Mouse (Mus musculus) kidney, embryonic 16.5 days (tissue): ENCODE measurements around the gene BC016579. TPM values are rescaled to one million over a fixed set of nuclear protein-coding genes. Genes with fewer than 3 reads are reported as not detected.
A peak's percentile ranks its signal among the peaks of the same experiment; 100 is the strongest.

Source experiments
- ATAC-seq: fragments of 200-750 bp; cut with Nextera tagmentation; 2 replicates; pipeline ENCODE4 v1.8.0; 2017; ENCODE audit warnings: moderate TSS enrichment; ENCODE audit not compliant: low FRiP score, low TSS enrichment
- H3K27ac ChIP-seq: fragments of 300-500 bp; sonication (generic); 2 replicates; pipeline ENCODE4 v1.5.1; 2014; ENCODE audit warnings: low read length
- H3K27me3 ChIP-seq: fragments of 300-500 bp; sonication (generic); 2 replicates; pipeline ENCODE4 v1.6.1; 2014; ENCODE audit warnings: low read length, control low read depth, mixed read lengths; ENCODE audit not compliant: insufficient read depth
- H3K36me3 ChIP-seq: fragments of 300-500 bp; sonication (generic); 2 replicates; pipeline ENCODE4 v1.6.1; 2014; ENCODE audit warnings: low read length, control low read depth, mixed read lengths; ENCODE audit not compliant: insufficient read depth
- H3K4me1 ChIP-seq: fragments of 300-500 bp; sonication (generic); 2 replicates; pipeline ENCODE4 v1.6.1; 2014; ENCODE audit warnings: low read length, control low read depth, mixed read lengths; ENCODE audit not compliant: insufficient read depth
- H3K4me2 ChIP-seq: fragments of 300-500 bp; sonication (generic); replicated peaks from 2 replicates; pipeline ENCODE4 v1.6.1; 2014; ENCODE audit warnings: low read depth, low read length
- H3K4me3 ChIP-seq: fragments of 300-500 bp; sonication (generic); 2 replicates; pipeline ENCODE4 v1.5.1; 2014; ENCODE audit warnings: mild to moderate bottlenecking, low read length
- H3K9ac ChIP-seq: fragments of 300-500 bp; sonication (generic); replicated peaks from 2 replicates; pipeline ENCODE4 v1.6.1; 2014; ENCODE audit warnings: low read length
- H3K9me3 ChIP-seq: fragments of 300-500 bp; sonication (generic); 2 replicates; pipeline ENCODE4 v1.6.1; 2016; ENCODE audit warnings: low read length, control low read depth
- WGBS: fragments of 180-500 bp; shearing (Covaris S2); extraction: QIAGEN DNeasy Blood & Tissue Kit; methylation state at CpG from one replicate; pipeline ENCODE4 v1.1.7; 2014; 5-methylcytosine and 5-hydroxymethylcytosine counted together
- polyA plus RNA-seq: library from polyadenylated mRNA; unstranded; fragments of >200 nt; fragmentation: Nextera tagmentation; extraction: Ambion mirVana; gene quantifications from 2 replicates; pipeline ENCODE4 v1.2.1, GENCODE M21; 2015

Gene BC016579
- polyA plus RNA-seq, result 0.21 and 0.27 TPM in 2 replicates

GRCm38 (mm10) chr16:45653934-45654332 is at the start of gene BC016579:
Gene BC016579 (minus strand): TSS chr16:45654068.
- no peaks in the 10 kb centered on the region for H3K36me3 ChIP-seq
- 4% methylated on average over 20 of the region's 20 CpGs for WGBS
- peak within 1 kb of the TSS; percentile 62 for H3K4me2 ChIP-seq
- H3K27me3 ChIP-seq, result peaks cover 6% of the 10 kb centered on the region
- H3K9me3 ChIP-seq, result no peaks in the 10 kb centered on the region
- H3K4me3 ChIP-seq, result peak within 1 kb of the TSS; percentile 38
- peak; percentile 88 for ATAC-seq
- H3K9ac ChIP-seq, result peak within 1 kb of the TSS; percentile 52
- H3K27ac ChIP-seq, result no peak within 1 kb of the TSS
- peaks cover 8% of the 10 kb centered on the region; the same call in 1 of the 2 replicates for H3K4me1 ChIP-seq

- Histone ChIP-seq H3K36me3 (no peaks in the 10 kb centered on the region), H3K4me1 (no peaks in the 10 kb centered on the region), H3K9me3 (no peaks in the 10 kb centered on the region), H3K9ac (no peak overlapping the region), H3K27me3 (no peaks in the 10 kb centered on the region), H3K4me3 (no peak overlapping the region), H3K27ac (no peak overlapping the region), H3K4me2 (no peak overlapping the region)
- no peak for ATAC-seq
- WGBS, result 68% methylated on average over 5 of the region's 5 CpGs
Observed at GRCm38 (mm10) chr16:45699301-45699700, 45.4 kb upstream of the BC016579 start.

GRCm38 (mm10) chr16:45697996-45698395 is 44.1 kb upstream of the BC016579 start:
- no peaks in the 10 kb centered on the region for H3K36me3 ChIP-seq
- no peak overlapping the region for H3K4me2 ChIP-seq
- no peak overlapping the region for H3K27ac ChIP-seq
- no peak overlapping the region for H3K4me3 ChIP-seq
- no peaks in the 10 kb centered on the region for H3K9me3 ChIP-seq
- H3K27me3 ChIP-seq, result no peaks in the 10 kb centered on the region
- H3K9ac ChIP-seq, result no peak overlapping the region
- H3K4me1 ChIP-seq, result no peaks in the 10 kb centered on the region
- ATAC-seq, result no peak
- WGBS, result 80% methylated on average over 6 of the region's 6 CpGs

- Histone ChIP-seq H3K4me3 (no peak overlapping the region), H3K9ac (no peak overlapping the region), H3K27me3 (no peaks in the 10 kb centered on the region), H3K4me1 (no peaks in the 10 kb centered on the region), H3K27ac (no peak overlapping the region), H3K4me2 (no peak overlapping the region), H3K36me3 (no peaks in the 10 kb centered on the region), H3K9me3 (no peaks in the 10 kb centered on the region)
- 0 out of 2 replicates have a peak, but pooled peaks have one; percentile 23 for ATAC-seq
- 73% methylated on average over 9 of the region's 9 CpGs for WGBS
Observed at GRCm38 (mm10) chr16:45695445-45696160, 41.7 kb upstream of the BC016579 start.

- Histone ChIP-seq H3K9me3 (no peaks in the 10 kb centered on the region), H3K27ac (no peak within 1 kb of the TSS), H3K4me2 (no peak within 1 kb of the TSS), H3K4me3 (no peak within 1 kb of the TSS), H3K9ac (no peak within 1 kb of the TSS), H3K36me3 (no peaks in the 10 kb centered on the region), H3K4me1 (0 out of 2 replicates have a peak, but pooled peaks cover 5% of the 10 kb centered on the region), H3K27me3 (no peaks in the 10 kb centered on the region)
- no peak for ATAC-seq
- WGBS, result 53% methylated on average over 10 of the region's 10 CpGs
Observed at GRCm38 (mm10) chr16:45693558-45693957, 39.7 kb upstream of the BC016579 start, which contains the start of gene Tmprss7. Gene Tmprss7 (minus strand): TSS chr16:45693658.

GRCm38 (mm10) chr16:45692851-45693250 is 39.0 kb upstream of the BC016579 start:
- no peaks in the 10 kb centered on the region for H3K9me3 ChIP-seq
- H3K36me3 ChIP-seq, result no peaks in the 10 kb centered on the region
- no peak for ATAC-seq
- no peaks in the 10 kb centered on the region for H3K27me3 ChIP-seq
- H3K4me1 ChIP-seq, result 0 out of 2 replicates have a peak, but pooled peaks cover 5% of the 10 kb centered on the region
- H3K4me2 ChIP-seq, result no peak overlapping the region
- H3K9ac ChIP-seq, result no peak overlapping the region
- H3K4me3 ChIP-seq, result no peak overlapping the region
- 77% methylated on average over 3 of the region's 3 CpGs for WGBS
- H3K27ac ChIP-seq, result no peak overlapping the region

GRCm38 (mm10) chr16:45690178-45690577 is 36.3 kb upstream of the BC016579 start:
- Histone ChIP-seq H3K4me2 (no peak overlapping the region), H3K36me3 (no peaks in the 10 kb centered on the region), H3K4me1 (0 out of 2 replicates have a peak, but pooled peaks cover 5% of the 10 kb centered on the region), H3K9me3 (no peaks in the 10 kb centered on the region), H3K27ac (no peak overlapping the region), H3K27me3 (no peaks in the 10 kb centered on the region), H3K4me3 (no peak overlapping the region), H3K9ac (no peak overlapping the region)
- no peak for ATAC-seq
- WGBS, result 22% methylated on average over 4 of the region's 4 CpGs

GRCm38 (mm10) chr16:45686833-45687232 is 33.0 kb upstream of the BC016579 start:
- ATAC-seq, result no peak
- no peak overlapping the region for H3K9ac ChIP-seq
- H3K4me3 ChIP-seq, result no peak overlapping the region
- H3K9me3 ChIP-seq, result no peaks in the 10 kb centered on the region
- H3K36me3 ChIP-seq, result no peaks in the 10 kb centered on the region
- no peak overlapping the region for H3K27ac ChIP-seq
- 82% methylated on average over 3 of the region's 3 CpGs for WGBS
- 0 out of 2 replicates have a peak, but pooled peaks cover 5% of the 10 kb centered on the region for H3K4me1 ChIP-seq
- H3K4me2 ChIP-seq, result no peak overlapping the region
- no peaks in the 10 kb centered on the region for H3K27me3 ChIP-seq

- 64% methylated on average over 3 of the region's 3 CpGs for WGBS
- Histone ChIP-seq H3K4me3 (no peak overlapping the region), H3K36me3 (no peaks in the 10 kb centered on the region), H3K27ac (no peak overlapping the region), H3K27me3 (no peaks in the 10 kb centered on the region), H3K9me3 (no peaks in the 10 kb centered on the region), H3K9ac (no peak overlapping the region), H3K4me1 (0 out of 2 replicates have a peak, but pooled peaks cover 4% of the 10 kb centered on the region), H3K4me2 (no peak overlapping the region)
- no peak for ATAC-seq
Observed at GRCm38 (mm10) chr16:45685295-45685694, 31.4 kb upstream of the BC016579 start.

GRCm38 (mm10) chr16:45684815-45685214 is 30.9 kb upstream of the BC016579 start:
- Histone ChIP-seq H3K9ac (no peak overlapping the region), H3K4me1 (no peaks in the 10 kb centered on the region), H3K4me3 (no peak overlapping the region), H3K27me3 (no peaks in the 10 kb centered on the region), H3K36me3 (no peaks in the 10 kb centered on the region), H3K27ac (no peak overlapping the region), H3K4me2 (no peak overlapping the region), H3K9me3 (no peaks in the 10 kb centered on the region)
- ATAC-seq, result no peak
- 14% methylated on average over 8 of the region's 8 CpGs for whole genome bisulfite sequencing
